Mouse (Mus musculus): ENCODE results near the gene Rft1.

Gene Rft1

GRCm38 (mm10) chr14:30630811-30631576 is 23.2 kb upstream of the Rft1 start:
- DNase-seq = peak in 1 of 2 experiments; percentile 35

DNA sequence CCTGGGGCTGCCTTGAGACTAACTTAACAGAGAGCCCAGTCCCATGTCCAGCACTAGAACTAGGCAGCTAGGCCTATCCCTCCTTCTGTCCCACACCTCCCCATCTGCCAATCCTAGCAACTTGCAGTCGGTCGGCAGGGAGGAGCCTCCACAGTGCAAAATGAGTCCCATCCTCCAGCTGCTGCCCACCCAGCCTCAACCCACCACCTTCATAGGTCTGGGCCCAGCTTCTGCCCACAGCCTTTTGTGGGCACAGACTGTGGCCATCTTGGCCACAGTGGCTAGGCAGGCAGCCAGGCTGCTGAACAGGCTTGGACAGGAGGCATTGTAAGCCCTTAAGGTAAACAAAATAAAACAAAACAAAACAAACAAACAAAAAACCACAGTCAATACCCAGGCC is 22.3 kb upstream of the Rft1 start:
- DNase-seq = no peak

DNA sequence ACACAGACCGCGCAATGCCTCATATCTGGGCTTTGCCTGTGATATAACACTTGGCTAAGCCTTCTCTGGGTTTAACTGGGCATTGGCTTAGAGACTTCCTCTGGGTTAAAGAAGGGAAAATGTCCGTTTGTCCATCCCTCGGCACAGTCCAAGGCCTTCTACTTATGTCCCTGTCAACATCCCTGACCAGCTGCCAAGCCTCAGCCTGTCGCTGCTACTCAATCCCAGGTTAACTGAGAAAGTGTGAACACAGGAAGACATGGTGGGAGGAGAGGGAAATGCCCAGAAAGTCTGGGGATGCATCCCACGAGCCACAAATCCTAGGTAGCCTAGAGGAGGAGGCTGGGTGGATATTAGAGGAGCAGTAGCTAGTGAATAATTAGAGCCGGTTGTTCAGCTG is 20.5 kb upstream of the Rft1 start:
- DNase-seq = no peak

- no peak for DNase-seq
These were observed 19.7 kb upstream of the Rft1 start for GRCm38 (mm10) chr14:30634418-30634817.

DNA sequence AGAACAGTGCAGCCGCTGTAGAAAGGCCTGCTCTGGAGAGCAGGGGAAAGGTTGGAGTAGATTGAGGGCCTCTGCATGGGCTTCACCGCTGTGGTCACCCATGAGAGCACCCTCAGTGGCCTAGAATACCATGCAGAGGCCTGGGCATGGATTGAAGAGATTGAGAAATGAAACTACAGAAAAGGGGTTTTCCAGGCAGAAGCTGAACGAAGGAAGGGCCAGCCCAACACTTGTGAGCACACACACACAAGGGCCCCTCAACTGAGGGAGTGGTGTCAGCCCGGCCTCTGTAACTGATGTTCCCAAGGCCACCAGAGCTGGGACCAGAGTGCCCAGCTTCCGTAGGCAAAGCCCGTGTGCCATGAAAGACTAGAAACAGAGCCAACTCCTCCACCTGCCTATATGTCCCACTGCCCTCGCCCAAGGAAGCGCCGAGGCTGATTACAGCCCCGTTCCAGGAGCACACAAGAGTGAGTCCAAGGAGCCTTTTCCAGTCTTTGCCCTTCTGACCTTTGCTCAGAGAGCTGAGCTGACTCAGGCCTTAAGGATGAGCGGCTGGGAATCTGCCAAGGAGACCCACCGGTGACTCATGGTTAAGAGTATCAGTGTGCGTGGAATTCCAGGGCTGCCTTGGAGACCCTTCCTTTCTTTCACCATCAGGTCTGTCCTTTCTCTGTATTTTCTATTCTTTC is 18.8 kb upstream of the Rft1 start:
- DNase-seq = no peak

GRCm38 (mm10) chr14:30636499-30636898 is 17.7 kb upstream of the Rft1 start:
- DNase-seq = no peak

DNA sequence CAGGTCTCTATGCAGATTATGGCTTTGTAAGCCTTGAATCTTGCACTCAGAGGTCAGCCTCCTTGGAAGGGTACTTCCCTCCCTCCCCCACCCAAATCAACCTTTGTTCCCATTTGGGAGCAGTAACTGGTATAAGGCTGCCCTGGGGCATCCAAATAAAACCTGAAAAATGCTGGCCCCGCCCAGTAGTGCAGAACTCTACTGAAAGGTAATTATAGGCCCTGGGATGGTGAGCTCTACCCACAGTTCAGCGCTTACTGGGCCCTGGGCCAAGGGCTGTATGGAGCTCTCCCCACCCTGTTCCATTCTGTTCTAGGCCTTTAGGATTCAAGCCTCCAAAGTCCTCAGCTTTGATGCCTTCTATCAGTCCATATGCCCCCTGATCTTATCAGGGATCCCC is 17.1 kb upstream of the Rft1 start:
- no peak for DNase-seq

GRCm38 (mm10) chr14:30638009-30638408 is 16.2 kb upstream of the Rft1 start:
- no peak for DNase-seq

GRCm38 (mm10) chr14:30638686-30639085 is 15.5 kb upstream of the Rft1 start:
- DNase-seq = peak in 1 of 2 experiments; percentile 17

DNA sequence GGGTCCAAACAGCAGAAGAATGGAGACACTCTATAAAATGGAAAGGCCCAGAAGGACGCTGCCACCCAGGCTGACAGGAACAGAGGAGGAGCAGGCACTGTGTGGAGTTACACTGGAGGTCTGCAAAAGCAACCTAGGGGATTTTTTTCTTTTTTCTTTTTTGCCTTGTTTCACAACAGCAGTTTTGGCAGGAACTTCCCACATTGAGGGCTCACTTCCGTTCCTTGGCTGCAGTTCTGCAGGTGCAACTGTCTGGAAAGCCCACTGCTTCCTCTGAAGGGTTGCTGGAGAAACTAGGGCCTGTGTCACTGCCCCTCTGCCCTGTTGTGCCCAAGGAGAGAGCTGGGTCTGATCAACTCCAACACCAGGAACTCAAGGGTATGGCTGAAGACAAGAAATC is 12.4 kb upstream of the Rft1 start:
- no peak for DNase-seq

DNA sequence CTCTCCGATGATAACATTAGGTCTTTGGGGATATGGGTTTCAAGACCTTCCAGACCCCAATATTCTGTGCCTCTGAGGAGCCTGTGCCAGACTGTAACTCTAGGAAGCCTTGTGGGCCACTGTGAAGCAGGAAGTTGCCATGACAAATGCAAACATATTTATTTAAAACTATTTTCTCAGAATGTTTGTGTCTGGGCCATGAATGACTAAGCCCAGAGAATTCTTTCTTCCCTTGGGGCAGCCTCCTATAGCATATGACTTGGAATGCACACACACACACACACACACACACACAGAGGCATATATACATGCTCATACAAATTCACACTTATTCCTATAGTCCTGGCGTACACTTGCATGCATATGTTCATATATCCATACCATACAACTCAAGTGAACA is 10.1 kb upstream of the Rft1 start:
- no peak for DNase-seq

GRCm38 (mm10) chr14:30645066-30645465 is 9.1 kb upstream of the Rft1 start:
- DNase-seq = no peak

- DNase-seq = no peak
These were observed 7.7 kb upstream of the Rft1 start for GRCm38 (mm10) chr14:30646486-30646885.

GRCm38 (mm10) chr14:30648478-30648877 is 5.7 kb upstream of the Rft1 start:
- no peak for DNase-seq

DNA sequence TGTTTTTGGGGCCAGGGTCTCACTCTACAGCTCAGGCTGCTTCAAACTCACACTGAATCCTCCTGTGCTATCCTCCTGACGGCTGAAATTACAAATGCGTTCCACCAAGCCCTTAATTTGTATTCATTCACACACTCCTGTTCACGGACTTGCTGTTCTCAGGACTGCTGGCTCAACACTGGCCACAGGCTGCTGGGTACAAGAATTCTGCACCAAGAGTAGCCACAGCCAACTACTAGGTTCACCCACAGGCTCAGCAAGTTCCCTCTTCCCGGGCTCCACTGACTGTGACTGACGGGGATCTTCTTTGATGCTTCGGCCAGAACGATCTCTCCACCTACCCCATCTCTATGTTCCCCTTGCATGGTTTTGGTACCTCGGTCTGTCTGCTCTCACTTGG is 4.4 kb upstream of the Rft1 start:
- DNase-seq = no peak

GRCm38 (mm10) chr14:30650969-30651368 is 3.2 kb upstream of the Rft1 start:
- peak in 1 of 2 experiments; percentile 39 for DNase-seq

GRCm38 (mm10) chr14:30654691-30655228 is 600 bp downstream of the Rft1 start:
- no peak for DNase-seq

DNA sequence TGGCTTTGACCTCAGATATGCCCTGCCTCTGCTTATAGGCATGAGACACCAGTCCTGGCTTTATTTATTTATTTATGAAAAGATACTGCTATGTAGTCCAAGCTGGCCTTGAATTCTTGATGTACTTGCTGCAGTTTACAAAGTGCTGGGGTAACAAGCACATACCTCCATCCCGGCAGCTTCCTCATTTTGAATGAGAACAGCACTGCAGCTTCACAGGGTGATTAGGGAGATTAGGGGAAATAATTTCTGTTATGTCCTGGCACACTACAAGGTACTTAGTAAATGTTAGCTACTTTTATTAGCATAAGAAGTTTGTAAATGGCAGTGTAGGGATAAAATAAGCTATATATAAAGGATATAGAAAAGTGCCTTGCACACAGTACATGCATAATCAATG is 1.4 kb downstream of the Rft1 start:
- DNase-seq = no peak

DNA sequence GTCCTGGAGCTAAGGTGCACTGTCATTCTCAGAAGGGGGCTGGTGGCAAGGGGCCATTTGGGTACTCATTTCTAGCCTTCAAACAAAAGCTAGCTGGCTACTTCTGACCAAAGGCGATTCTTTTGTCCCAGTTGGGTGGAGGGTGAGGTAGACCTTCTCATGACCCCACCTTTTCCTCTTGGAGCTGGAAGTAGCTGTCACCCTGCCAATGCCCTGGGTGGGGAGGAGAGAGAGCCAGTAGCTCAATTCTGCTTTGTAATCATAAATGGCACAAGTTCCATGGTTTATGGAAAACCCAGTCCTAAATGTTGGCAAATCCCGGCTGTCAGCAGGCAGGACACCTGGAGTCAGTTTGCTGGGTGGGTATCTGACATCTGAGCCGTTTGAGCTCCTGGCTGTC is 11.9 kb downstream of the Rft1 start:
- DNase-seq = no peak

- no peak for DNase-seq
These were observed 12.4 kb downstream of the Rft1 start for GRCm38 (mm10) chr14:30666604-30667003.

GRCm38 (mm10) chr14:30670161-30670560 is 16.0 kb downstream of the Rft1 start:
- DNase-seq = no peak

DNA sequence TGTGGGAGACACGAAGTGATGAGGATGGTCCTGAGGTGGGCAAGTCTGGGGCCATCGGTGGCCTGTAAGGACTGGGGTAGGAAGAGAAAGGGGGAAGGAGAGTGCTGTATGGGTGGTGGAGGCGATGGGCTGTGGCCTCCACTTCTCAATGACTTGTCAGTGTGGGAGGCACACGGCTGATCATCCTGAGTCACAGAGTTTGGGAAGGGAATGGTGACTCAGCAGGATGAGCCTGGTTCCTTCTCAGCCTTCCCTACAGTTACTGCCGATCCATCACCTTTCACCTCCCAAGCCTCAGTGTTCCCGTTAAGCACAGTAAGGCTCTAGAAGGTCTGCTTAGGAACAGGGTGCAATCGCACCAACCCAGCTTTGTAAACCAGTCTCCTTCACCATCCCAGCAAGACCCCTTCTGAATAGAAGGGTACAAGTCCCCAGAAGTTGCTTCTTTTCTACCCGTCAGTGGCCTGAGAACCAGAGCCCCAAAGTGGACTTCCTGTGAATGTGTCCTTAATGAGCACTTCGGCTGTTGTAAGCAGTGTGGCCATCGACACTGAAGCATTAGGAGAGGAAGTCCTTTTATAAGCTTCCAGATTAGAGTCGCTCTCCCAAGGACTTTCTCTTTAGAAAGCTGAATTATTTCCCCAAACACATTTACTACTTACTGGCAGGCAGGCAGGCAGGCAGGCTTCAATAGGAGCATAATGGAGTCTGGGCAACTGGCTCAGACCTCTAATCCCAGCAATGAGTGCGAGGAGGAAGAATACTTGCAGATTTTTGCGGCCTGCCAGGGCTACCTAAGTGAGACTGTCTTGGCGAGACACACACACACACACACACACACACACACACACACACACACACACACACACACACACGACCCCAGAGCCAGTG is 17.2 kb downstream of the Rft1 start:
- no peak for DNase-seq

- DNase-seq = peak; percentile 82 to 84
These were observed 17.8 kb downstream of the Rft1 start for GRCm38 (mm10) chr14:30671986-30672312.

Data from cerebellum, adult 18-20 months (tissue).